Mouse (Mus musculus): ENCODE results near the gene Znhit6. TPM values are rescaled to one million over a fixed set of nuclear protein-coding genes. Genes with fewer than 3 reads are reported as not detected.

Znhit6 gene
- polyA plus RNA-seq, 1 experiment from 2014 or later = 49.9 TPM

GRCm38 (mm10) chr3:145613234-145613633 lies 37.2 kb downstream of the Znhit6 start:
- Histone ChIP-seq H3K27ac (no peak overlapping the region), H3K4me1 (peaks cover 39% of the 10 kb centered on the region), H3K9me3 (no peaks in the 10 kb centered on the region), H3K27me3 (ENCODE audit: poor library complexity, severe bottlenecking) (no peaks in the 10 kb centered on the region), H3K36me3 (replicated peaks) (peaks cover 5% of the 10 kb centered on the region), H3K4me3 (no peak overlapping the region)
- DNase-seq (ENCODE audit: extremely low spot score, low spot score) = no peak
- WGBS = 84% methylated on average over 4 of the region's 4 CpGs

DNA sequence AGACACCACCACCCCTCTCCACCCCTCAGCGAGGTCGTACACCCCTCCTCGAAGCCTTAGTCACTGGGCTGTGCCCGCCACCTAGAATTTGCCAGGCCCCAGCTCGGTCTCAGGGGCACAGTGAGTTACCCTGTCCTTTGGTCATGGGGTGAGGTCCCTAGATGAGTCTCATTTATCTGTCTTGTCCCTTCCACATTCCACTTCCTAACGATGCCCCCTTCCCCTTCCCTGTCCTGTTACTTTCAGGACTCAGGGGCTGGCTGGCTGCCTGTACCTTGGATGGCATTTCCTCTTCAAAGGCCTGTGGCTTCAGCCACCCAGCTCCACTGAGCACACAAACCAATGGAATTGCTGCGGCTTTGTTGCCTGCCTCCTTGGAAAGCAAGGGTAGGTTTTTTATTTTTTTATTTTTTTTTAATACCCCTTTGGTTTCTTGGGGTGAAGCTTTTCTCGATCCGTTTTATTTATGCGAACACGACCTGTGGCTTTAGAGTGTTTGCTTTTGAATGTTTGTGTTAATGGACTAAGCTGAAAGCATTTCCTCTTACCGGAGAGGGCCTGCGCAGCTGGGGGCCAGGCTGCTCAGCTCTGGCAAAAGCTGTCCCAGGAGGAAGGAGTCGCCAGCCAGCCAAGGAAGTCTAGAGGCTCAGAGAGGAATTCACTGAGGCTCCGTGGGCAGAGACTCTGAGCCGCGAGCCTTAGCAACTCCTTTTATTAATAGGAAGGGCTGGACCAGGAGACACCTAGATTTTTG lies 38.5 kb downstream of the Znhit6 start:
- Histone ChIP-seq H3K36me3 (replicated peaks) (no peaks in the 10 kb centered on the region), H3K4me1 (peaks cover 43% of the 10 kb centered on the region), H3K27me3 (ENCODE audit: poor library complexity, severe bottlenecking) (no peaks in the 10 kb centered on the region), H3K9me3 (peaks cover 2% of the 10 kb centered on the region; the same call in 1 of the 2 replicates), H3K27ac (peak overlapping the region; percentile 71), H3K4me3 (no peak overlapping the region)
- no peak for DNase-seq (ENCODE audit: extremely low spot score, low spot score)
- WGBS = 24% methylated on average over 17 of the region's 17 CpGs

DNA sequence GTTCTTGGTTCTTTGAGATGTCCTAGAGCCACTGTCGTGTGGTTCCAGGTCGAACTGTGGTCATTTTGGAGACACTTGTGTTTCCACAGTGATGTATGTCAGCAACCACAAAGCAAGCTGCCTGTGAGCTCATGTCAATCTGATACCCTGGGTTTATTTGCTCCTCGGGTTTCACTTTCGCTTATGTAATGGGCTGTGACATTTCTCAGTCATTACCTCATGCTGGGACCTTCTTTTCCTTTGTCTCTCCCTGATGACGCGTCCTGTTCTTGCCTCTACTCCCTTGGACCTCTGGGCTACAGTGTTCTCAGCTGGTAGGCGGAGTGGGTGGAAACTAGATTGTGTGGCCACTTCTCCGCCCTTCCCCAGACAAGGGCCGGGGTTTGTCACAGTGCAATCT lies 42.3 kb downstream of the Znhit6 start:
- Histone ChIP-seq H3K4me3 (no peak overlapping the region), H3K36me3 (replicated peaks) (no peaks in the 10 kb centered on the region), H3K9me3 (peaks cover 5% of the 10 kb centered on the region; the same call in 1 of the 2 replicates), H3K27me3 (ENCODE audit: poor library complexity, severe bottlenecking) (no peaks in the 10 kb centered on the region), H3K4me1 (peaks cover 40% of the 10 kb centered on the region), H3K27ac (0 out of 2 replicates have a peak overlapping the region, but pooled peaks have one; percentile 15)
- DNase-seq (ENCODE audit: extremely low spot score, low spot score) = no peak
- WGBS = 79% methylated on average over 9 of the region's 9 CpGs

DNA sequence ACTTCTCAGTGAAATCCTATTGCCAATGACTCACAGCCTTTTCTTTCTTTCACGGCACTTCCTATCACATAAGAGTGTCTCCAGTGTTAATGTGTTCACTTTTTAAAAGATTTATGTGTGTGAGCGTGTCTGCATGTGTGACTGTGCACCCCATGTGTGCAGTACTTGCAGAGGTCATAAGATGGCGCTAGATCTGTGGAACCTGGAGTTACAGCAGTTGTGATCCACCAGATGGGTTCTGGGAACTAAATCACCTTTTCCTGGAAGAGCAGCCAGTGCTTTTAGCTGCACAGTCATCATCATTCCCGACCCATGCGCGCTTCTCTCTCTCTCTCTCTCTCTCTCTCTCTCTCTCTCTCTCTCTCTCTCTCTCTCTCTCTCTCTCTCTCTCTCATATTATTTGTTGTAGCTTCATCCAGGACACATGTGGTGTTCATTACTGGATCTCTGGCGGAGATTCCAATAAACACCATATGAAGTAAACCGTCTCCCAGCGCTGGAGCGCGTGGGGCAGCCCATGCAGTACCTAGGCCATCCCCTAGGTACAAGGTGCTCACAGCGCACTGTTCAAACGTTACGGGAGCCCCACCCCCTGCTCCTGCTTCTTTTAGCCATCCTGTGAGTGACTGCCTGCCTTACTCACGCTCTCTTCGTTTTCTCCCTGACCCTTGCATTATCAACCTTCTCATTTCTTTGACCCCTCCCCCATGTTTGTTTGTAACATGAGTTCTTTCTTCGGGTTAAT lies 43.8 kb downstream of the Znhit6 start:
- Histone ChIP-seq H3K9me3 (peaks cover 5% of the 10 kb centered on the region; the same call in 1 of the 2 replicates), H3K27ac (no peak overlapping the region), H3K27me3 (ENCODE audit: poor library complexity, severe bottlenecking) (no peaks in the 10 kb centered on the region), H3K4me1 (peaks cover 27% of the 10 kb centered on the region), H3K36me3 (replicated peaks) (no peaks in the 10 kb centered on the region), H3K4me3 (no peak overlapping the region)
- WGBS = 87% methylated on average over 17 of the region's 17 CpGs
- DNase-seq (ENCODE audit: extremely low spot score, low spot score) = no peak

- no peaks in the 10 kb centered on the region for H3K36me3 ChIP-seq (replicated peaks)
- peaks cover 13% of the 10 kb centered on the region for H3K4me1 ChIP-seq
- peaks cover 5% of the 10 kb centered on the region; the same call in 1 of the 2 replicates for H3K9me3 ChIP-seq
- H3K27me3 ChIP-seq (ENCODE audit: poor library complexity, severe bottlenecking) = no peaks in the 10 kb centered on the region
- WGBS = 93% methylated on average over 4 of the region's 4 CpGs
- DNase-seq (ENCODE audit: extremely low spot score, low spot score) = no peak
- no peak overlapping the region for H3K27ac ChIP-seq
- no peak overlapping the region for H3K4me3 ChIP-seq
Observed at GRCm38 (mm10) chr3:145621209-145621608, 45.2 kb downstream of the Znhit6 start.

DNA sequence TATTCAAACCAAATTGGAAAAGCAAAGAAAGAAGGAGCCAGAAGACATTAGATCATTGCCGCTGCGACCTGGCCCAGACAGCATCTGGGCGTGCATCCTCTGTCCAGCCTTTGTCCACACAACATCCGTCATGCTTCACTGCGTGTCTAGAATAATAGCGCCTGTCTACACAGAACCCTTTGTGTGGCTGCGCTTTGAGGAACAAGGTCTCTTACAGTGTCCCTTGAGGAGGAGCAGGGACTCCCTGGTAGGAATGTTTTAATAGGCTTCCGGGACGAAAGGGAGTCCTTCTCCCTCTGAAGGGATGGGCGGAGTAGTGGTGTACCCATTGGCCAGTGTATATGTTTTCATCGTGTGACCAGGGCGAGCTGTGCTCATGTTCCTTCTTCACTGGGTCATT lies 47.0 kb downstream of the Znhit6 start:
- no peak for DNase-seq (ENCODE audit: extremely low spot score, low spot score)
- Histone ChIP-seq H3K4me3 (no peak overlapping the region), H3K4me1 (peaks cover 5% of the 10 kb centered on the region; the same call in 1 of the 2 replicates), H3K36me3 (replicated peaks) (no peaks in the 10 kb centered on the region), H3K9me3 (peaks cover 5% of the 10 kb centered on the region; the same call in 1 of the 2 replicates), H3K27me3 (ENCODE audit: poor library complexity, severe bottlenecking) (no peaks in the 10 kb centered on the region), H3K27ac (0 out of 2 replicates have a peak overlapping the region, but pooled peaks have one; percentile 8)
- 86% methylated on average over 12 of the region's 12 CpGs for whole genome bisulfite sequencing

DNA sequence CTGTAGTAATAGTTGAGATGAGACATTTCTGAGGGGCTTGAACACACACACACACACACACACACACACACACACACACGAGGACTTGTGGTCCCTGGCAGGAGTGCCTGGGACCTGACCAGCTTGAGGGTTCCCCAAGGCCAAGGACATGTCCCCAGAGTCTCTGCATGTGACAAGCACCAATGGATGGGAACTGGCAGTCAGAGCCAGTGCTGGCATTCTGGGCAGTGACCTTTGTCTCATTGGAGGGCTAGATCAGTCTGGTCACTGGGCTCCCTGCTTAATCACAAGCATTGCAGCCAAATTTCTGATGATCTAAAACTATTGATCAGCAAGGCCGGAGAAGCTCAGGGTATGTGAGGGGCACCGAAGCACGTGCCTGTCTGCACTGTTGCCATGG lies 48.8 kb downstream of the Znhit6 start:
- Histone ChIP-seq H3K36me3 (replicated peaks) (no peaks in the 10 kb centered on the region), H3K9me3 (peaks cover under 1% of the 10 kb centered on the region; the same call in 1 of the 2 replicates), H3K27ac (no peak overlapping the region), H3K27me3 (ENCODE audit: poor library complexity, severe bottlenecking) (no peaks in the 10 kb centered on the region), H3K4me3 (no peak overlapping the region), H3K4me1 (peaks cover 7% of the 10 kb centered on the region)
- WGBS = 90% methylated on average over 4 of the region's 4 CpGs
- DNase-seq (ENCODE audit: extremely low spot score, low spot score) = no peak

DNA sequence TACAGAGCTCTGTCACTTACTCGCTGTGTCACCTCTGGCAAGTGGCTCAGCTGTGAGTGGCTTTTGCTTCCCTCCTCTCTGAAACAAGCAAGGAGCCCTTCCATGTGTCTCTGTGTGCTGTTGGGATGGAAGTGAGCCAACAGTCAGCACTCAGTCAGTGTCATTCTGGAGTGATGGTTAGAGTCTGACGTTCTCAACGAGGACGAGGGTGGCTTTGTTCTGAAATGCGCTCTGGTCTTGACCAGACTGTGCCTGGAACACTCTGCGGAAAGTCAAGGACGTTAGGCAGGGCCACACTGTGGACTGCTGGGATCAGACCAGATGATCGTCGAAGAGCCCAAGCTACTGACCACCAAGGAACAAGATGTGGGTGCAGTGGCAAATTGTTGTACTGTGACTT lies 49.5 kb downstream of the Znhit6 start:
- WGBS = 86% methylated on average over 9 of the region's 9 CpGs
- no peak overlapping the region for H3K27ac ChIP-seq
- DNase-seq (ENCODE audit: extremely low spot score, low spot score) = no peak
- H3K9me3 ChIP-seq = no peaks in the 10 kb centered on the region
- H3K27me3 ChIP-seq (ENCODE audit: poor library complexity, severe bottlenecking) = no peaks in the 10 kb centered on the region
- no peaks in the 10 kb centered on the region for H3K36me3 ChIP-seq (replicated peaks)
- H3K4me1 ChIP-seq = peaks cover 7% of the 10 kb centered on the region
- no peak overlapping the region for H3K4me3 ChIP-seq

- 89% methylated on average over 1 of the region's 1 CpGs for WGBS
- Histone ChIP-seq H3K4me3 (no peak overlapping the region), H3K4me1 (peaks cover 7% of the 10 kb centered on the region), H3K27me3 (ENCODE audit: poor library complexity, severe bottlenecking) (no peaks in the 10 kb centered on the region), H3K27ac (no peak overlapping the region), H3K36me3 (replicated peaks) (no peaks in the 10 kb centered on the region), H3K9me3 (no peaks in the 10 kb centered on the region)
- DNase-seq (ENCODE audit: extremely low spot score, low spot score) = no peak
Observed at GRCm38 (mm10) chr3:145626063-145626462, 50.1 kb downstream of the Znhit6 start.

DNA sequence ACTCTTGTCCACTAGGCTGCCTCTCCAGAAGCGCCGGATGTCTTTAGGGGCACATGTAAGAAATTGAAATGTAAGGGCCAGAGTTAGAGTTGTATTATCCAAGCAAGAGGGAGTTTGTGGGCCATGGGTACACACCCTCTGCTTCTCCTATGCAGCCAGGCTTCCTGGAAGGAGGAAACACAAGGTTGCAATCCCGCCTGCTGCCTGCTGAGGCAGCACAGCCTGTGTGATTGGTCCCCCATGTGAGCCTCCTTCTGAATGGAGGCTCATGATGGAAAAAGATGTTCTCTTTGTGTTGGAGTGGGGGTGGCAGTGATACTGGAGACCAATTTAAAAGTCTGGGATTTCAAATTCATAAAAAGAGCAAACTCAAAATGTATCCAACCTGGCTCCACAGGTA lies 51.8 kb downstream of the Znhit6 start:
- Histone ChIP-seq H3K27ac (no peak overlapping the region), H3K4me3 (no peak overlapping the region), H3K36me3 (replicated peaks) (no peaks in the 10 kb centered on the region), H3K4me1 (peaks cover 16% of the 10 kb centered on the region), H3K27me3 (ENCODE audit: poor library complexity, severe bottlenecking) (no peaks in the 10 kb centered on the region), H3K9me3 (no peaks in the 10 kb centered on the region)
- 76% methylated on average over 3 of the region's 3 CpGs for WGBS
- DNase-seq (ENCODE audit: extremely low spot score, low spot score) = peak; percentile 36

GRCm38 (mm10) chr3:145628643-145629042 lies 52.6 kb downstream of the Znhit6 start:
- H3K9me3 ChIP-seq = no peaks in the 10 kb centered on the region
- H3K4me1 ChIP-seq = peaks cover 24% of the 10 kb centered on the region
- 80% methylated on average over 5 of the region's 5 CpGs for WGBS
- no peak overlapping the region for H3K4me3 ChIP-seq
- DNase-seq (ENCODE audit: extremely low spot score, low spot score) = no peak
- no peaks in the 10 kb centered on the region for H3K27me3 ChIP-seq (ENCODE audit: poor library complexity, severe bottlenecking)
- H3K27ac ChIP-seq = no peak overlapping the region
- no peaks in the 10 kb centered on the region for H3K36me3 ChIP-seq (replicated peaks)

DNA sequence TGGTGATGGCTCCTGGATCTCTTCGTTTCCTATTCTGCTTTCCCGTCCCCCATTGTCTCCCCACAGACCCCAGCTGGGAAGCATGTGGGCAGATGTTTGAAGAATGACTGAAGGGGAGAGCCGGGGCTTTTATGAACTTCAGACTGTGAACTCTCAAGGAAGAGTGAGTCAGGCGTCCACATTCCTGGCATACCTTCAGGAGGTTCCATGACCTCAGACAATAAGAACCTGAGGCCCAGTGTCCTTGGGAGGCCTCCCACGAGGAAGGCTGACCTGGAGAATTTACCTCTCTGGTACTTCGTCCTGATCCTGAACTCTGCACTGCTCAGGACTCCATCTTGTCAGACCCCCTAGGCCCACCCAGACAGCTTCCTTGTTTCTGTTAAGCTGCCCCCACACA lies 56.9 kb downstream of the Znhit6 start:
- H3K27ac ChIP-seq = peak overlapping the region; percentile 77
- DNase-seq (ENCODE audit: extremely low spot score, low spot score) = no peak
- H3K36me3 ChIP-seq (replicated peaks) = no peaks in the 10 kb centered on the region
- H3K27me3 ChIP-seq (ENCODE audit: poor library complexity, severe bottlenecking) = no peaks in the 10 kb centered on the region
- H3K4me3 ChIP-seq = no peak overlapping the region
- H3K9me3 ChIP-seq = no peaks in the 10 kb centered on the region
- peaks cover 24% of the 10 kb centered on the region for H3K4me1 ChIP-seq
- WGBS = 17% methylated on average over 6 of the region's 6 CpGs

All from forebrain, embryonic 10.5 days (tissue).